Mouse (Mus musculus) small intestine, adult 10 weeks (tissue): ENCODE data around the gene Wnt11. TPM values are rescaled to one million over a fixed set of nuclear protein-coding genes. Genes with fewer than 3 reads are reported as not detected.

Experiments
- polyA plus RNA-seq: library from polyadenylated mRNA; stranded (reverse); fragments of 350-450 nt; fragmentation: Illumina TruSeq; extraction: RNeasy Lipid Tissue Mini Kit (QIAGEN cat#74804); gene quantifications from one replicate; pipeline ENCODE4 v1.2.3, GENCODE M21; 2014; ENCODE audit warnings: low replicate concordance

Gene Wnt11
- not detected for polyA plus RNA-seq

GRCm38 (mm10) chr7:98834711-98835321 is at the start of gene Wnt11:
Gene Wnt11 (plus strand): TSS chr7:98835112.

Other genes with a start within 250 kb of the Wnt11 start
- 41.7 TPM for gene Emsy, start 178.3 kb upstream of the Wnt11 start, polyA plus RNA-seq
- gene Thap12, start 132.0 kb upstream of the Wnt11 start, polyA plus RNA-seq: 79.5 TPM